Mouse (Mus musculus) cerebellum, adult 8-10 months (tissue): ENCODE measurements at regions not wholly inside any gene's neighbourhood (a gene's known extent, or its start where the extent isn't known, plus 50 kb on each side); places are given as distances from the start of the nearest gene placed in this dataset.
A peak's percentile ranks its signal among the peaks of the same experiment; 100 is the strongest.

Experiments
- DNase-seq: peaks from one replicate; pipeline ENCODE4 v3.0.0; 2022

DNA sequence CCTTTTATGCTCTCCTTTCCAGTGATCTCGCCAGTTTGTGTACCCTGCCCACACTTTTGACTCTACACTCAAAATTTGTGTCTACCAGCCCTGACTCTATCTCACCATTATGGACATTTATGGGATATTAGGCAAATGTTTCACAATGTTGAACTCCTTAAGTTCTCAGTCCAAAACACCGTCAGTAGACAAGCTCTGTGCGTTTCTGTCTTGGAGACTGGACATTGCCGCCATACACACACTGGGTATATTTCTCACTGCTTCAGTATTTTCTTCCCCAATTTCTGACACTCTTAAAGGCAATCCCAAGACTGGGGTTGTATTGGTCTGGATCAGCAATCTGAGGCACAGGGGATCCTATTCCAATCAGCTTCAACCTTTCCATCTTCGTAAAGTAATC is 75.6 kb downstream of the Oxgr1 start:
- DNase-seq, result no peak

- peak; percentile 12 for DNase-seq
Observed at GRCm38 (mm10) chr14:119965842-119966483, 76.3 kb downstream of the Oxgr1 start.

DNA sequence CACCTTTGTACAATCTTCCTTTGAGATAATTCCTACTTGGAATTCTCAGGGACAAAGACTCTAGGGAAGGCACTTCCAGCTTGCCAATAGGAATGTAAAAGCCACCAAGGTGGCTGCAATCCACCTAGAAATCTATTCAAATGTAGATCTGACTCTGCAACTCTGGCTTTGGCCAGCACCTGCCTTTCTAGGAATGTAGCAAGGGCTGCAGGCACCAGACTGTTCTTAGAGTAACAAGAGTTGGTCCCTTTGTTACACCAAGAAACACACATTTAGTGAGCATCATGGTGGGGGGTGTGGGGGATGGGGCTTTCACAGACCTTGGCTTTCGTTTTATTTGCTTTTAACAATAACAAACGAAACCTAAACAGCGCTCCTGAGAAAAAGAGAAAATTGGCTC is 78.5 kb downstream of the Oxgr1 start:
- DNase-seq, result no peak

DNA sequence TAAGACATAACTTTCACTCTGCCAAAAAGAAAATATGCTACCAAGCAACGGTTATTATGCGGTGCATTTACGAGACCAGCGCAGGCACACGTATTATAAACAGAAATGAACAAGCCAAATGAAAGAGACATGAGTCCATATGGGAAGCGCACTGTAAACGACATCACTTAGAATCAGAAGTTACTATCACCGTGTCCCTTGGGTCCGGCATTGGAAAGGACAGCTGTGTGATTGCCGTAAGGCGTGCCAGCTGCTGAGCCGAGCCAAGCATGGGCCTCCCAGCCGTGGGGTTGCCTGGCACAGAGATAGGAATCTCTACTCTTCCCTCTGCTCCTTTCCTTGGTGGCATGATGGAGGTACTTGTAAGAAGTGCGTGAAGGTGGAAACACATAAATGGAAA is 88.4 kb downstream of the Oxgr1 start:
- no peak for DNase-seq

- no peak for DNase-seq
Observed at GRCm38 (mm10) chr14:119952877-119953624, 89.2 kb downstream of the Oxgr1 start.
